Mouse (Mus musculus): ENCODE measurements around the gene Slit3. TPM values are rescaled to one million over a fixed set of nuclear protein-coding genes. Genes with fewer than 3 reads are reported as not detected.

Gene Slit3
- polyA plus RNA-seq, 1 experiment from 2014 or later: 7.4 TPM

- no peak overlapping the region for H3K4me3 ChIP-seq (ENCODE audit: low read depth, low read length)
- H3K27ac ChIP-seq (ENCODE audit: low read depth, low read length): no peak overlapping the region
- no peaks in the 10 kb centered on the region; the same call in 1 of the 2 replicates for H3K4me1 ChIP-seq (replicated peaks; ENCODE audit: control insufficient read depth, insufficient read depth, low read length)
- no peak for DNase-seq (ENCODE audit: low spot score)
- no peak overlapping the region for H3K4me2 ChIP-seq (ENCODE audit: low read depth, low read length, severe bottlenecking)
- H3K9ac ChIP-seq (ENCODE audit: low read length): no peak overlapping the region
- H3K27me3 ChIP-seq (ENCODE audit: control insufficient read depth, insufficient read depth, low read length): no peaks in the 10 kb centered on the region
- 85% methylated on average over 8 of the region's 8 CpGs for WGBS
- no peaks in the 10 kb centered on the region for H3K36me3 ChIP-seq (ENCODE audit: control insufficient read depth, insufficient read depth, low read length)
- H3K9me3 ChIP-seq (ENCODE audit: control insufficient read depth, low read length): no peaks in the 10 kb centered on the region
- no peak for ATAC-seq (replicated peaks; ENCODE audit: low FRiP score)
Measured at GRCm38 (mm10) chr11:35292228-35292747, 171.3 kb downstream of the Slit3 start.

GRCm38 (mm10) chr11:35293197-35293596 lies 172.2 kb downstream of the Slit3 start:
- Histone ChIP-seq H3K27me3 (ENCODE audit: control insufficient read depth, insufficient read depth, low read length) (no peaks in the 10 kb centered on the region), H3K4me2 (ENCODE audit: low read depth, low read length, severe bottlenecking) (no peak overlapping the region), H3K27ac (ENCODE audit: low read depth, low read length) (no peak overlapping the region), H3K4me1 (replicated peaks; ENCODE audit: control insufficient read depth, insufficient read depth, low read length) (no peaks in the 10 kb centered on the region; the same call in 1 of the 2 replicates), H3K9ac (ENCODE audit: low read length) (no peak overlapping the region), H3K36me3 (ENCODE audit: control insufficient read depth, insufficient read depth, low read length) (no peaks in the 10 kb centered on the region), H3K9me3 (ENCODE audit: control insufficient read depth, low read length) (no peaks in the 10 kb centered on the region), H3K4me3 (ENCODE audit: low read depth, low read length) (no peak overlapping the region)
- 87% methylated on average over 5 of the region's 5 CpGs for WGBS
- ATAC-seq (replicated peaks; ENCODE audit: low FRiP score) (no peak), DNase-seq (ENCODE audit: low spot score) (no peak)

- H3K36me3 ChIP-seq (ENCODE audit: control insufficient read depth, insufficient read depth, low read length): no peaks in the 10 kb centered on the region
- no peaks in the 10 kb centered on the region for H3K9me3 ChIP-seq (ENCODE audit: control insufficient read depth, low read length)
- ATAC-seq (replicated peaks; ENCODE audit: low FRiP score) (no peak), DNase-seq (ENCODE audit: low spot score) (no peak)
- H3K27ac ChIP-seq (ENCODE audit: low read depth, low read length): no peak overlapping the region
- no peak overlapping the region for H3K4me3 ChIP-seq (ENCODE audit: low read depth, low read length)
- no peak overlapping the region for H3K4me2 ChIP-seq (ENCODE audit: low read depth, low read length, severe bottlenecking)
- no peaks in the 10 kb centered on the region for H3K27me3 ChIP-seq (ENCODE audit: control insufficient read depth, insufficient read depth, low read length)
- H3K4me1 ChIP-seq (replicated peaks; ENCODE audit: control insufficient read depth, insufficient read depth, low read length): no peaks in the 10 kb centered on the region; the same call in 1 of the 2 replicates
- no peak overlapping the region for H3K9ac ChIP-seq (ENCODE audit: low read length)
- 56% methylated on average over 7 of the region's 7 CpGs for WGBS
Measured at GRCm38 (mm10) chr11:35294670-35295069, 173.6 kb downstream of the Slit3 start.

DNA sequence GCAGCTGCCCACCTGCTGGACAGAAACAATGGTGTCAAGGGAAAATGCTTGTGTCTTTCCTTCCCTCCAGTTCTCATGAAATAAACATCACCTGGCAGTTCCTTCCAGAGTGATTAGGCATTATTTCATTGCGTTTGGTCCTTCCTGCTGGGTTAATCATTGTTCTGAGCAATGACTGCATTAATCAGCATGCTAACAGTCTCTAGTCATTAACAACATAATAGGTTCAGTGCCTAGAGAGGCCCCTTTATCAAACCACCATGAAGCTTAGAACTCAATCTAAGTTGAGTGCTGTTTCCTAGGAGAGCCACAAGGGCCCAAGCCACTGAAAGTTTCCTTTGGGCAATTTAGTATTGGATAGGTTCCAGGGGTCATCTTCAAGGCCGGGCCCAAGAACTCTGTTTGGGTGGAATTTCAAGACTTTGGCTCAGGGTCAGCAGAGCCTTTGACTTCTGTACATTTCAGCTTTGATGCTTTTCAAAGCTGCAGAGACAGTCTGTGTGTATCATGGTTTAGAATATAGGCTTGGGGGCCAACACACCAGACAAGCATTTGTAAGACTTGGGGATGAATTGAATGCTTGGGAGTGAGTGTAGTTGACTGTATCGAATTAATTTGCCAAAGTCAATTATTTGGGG lies 174.3 kb downstream of the Slit3 start:
- H3K27ac ChIP-seq (ENCODE audit: low read depth, low read length): no peak overlapping the region
- no peak overlapping the region for H3K9ac ChIP-seq (ENCODE audit: low read length)
- H3K4me2 ChIP-seq (ENCODE audit: low read depth, low read length, severe bottlenecking): no peak overlapping the region
- no peaks in the 10 kb centered on the region for H3K36me3 ChIP-seq (ENCODE audit: control insufficient read depth, insufficient read depth, low read length)
- H3K4me1 ChIP-seq (replicated peaks; ENCODE audit: control insufficient read depth, insufficient read depth, low read length): no peaks in the 10 kb centered on the region; the same call in 1 of the 2 replicates
- no peak overlapping the region for H3K4me3 ChIP-seq (ENCODE audit: low read depth, low read length)
- WGBS: 42% methylated on average over 3 of the region's 3 CpGs
- no peak for DNase-seq (ENCODE audit: low spot score)
- no peak for ATAC-seq (replicated peaks; ENCODE audit: low FRiP score)
- H3K9me3 ChIP-seq (ENCODE audit: control insufficient read depth, low read length): no peaks in the 10 kb centered on the region
- H3K27me3 ChIP-seq (ENCODE audit: control insufficient read depth, insufficient read depth, low read length): no peaks in the 10 kb centered on the region

DNA sequence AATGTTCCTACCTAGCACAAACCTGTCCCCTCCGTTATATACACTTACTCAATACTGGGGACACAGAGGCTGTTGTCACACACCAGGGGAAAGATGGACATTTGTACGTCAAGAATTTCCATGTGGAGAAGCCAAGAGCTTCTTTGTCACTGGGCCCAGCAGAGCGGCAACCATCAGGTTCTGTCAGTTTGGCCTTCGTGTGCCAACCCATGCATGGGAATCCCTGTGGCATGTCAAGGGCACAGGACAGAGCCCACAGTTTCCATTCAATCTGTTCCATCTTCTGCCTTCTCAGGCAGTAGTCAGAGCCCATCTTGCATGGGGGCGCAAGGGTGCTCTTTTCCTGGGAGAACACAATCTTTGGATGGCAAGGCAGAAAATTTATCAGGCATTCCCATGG lies 175.8 kb downstream of the Slit3 start:
- no peak overlapping the region for H3K4me3 ChIP-seq (ENCODE audit: low read depth, low read length)
- H3K27me3 ChIP-seq (ENCODE audit: control insufficient read depth, insufficient read depth, low read length): no peaks in the 10 kb centered on the region
- no peaks in the 10 kb centered on the region; the same call in 1 of the 2 replicates for H3K4me1 ChIP-seq (replicated peaks; ENCODE audit: control insufficient read depth, insufficient read depth, low read length)
- no peaks in the 10 kb centered on the region for H3K9me3 ChIP-seq (ENCODE audit: control insufficient read depth, low read length)
- DNase-seq (ENCODE audit: low spot score) (no peak), ATAC-seq (replicated peaks; ENCODE audit: low FRiP score) (no peak)
- WGBS: 94% methylated on average over 5 of the region's 5 CpGs
- H3K9ac ChIP-seq (ENCODE audit: low read length): no peak overlapping the region
- no peak overlapping the region for H3K27ac ChIP-seq (ENCODE audit: low read depth, low read length)
- H3K36me3 ChIP-seq (ENCODE audit: control insufficient read depth, insufficient read depth, low read length): no peaks in the 10 kb centered on the region
- H3K4me2 ChIP-seq (ENCODE audit: low read depth, low read length, severe bottlenecking): no peak overlapping the region

GRCm38 (mm10) chr11:35297319-35297718 lies 176.3 kb downstream of the Slit3 start:
- WGBS: 82% methylated on average over 5 of the region's 5 CpGs
- no peaks in the 10 kb centered on the region for H3K27me3 ChIP-seq (ENCODE audit: control insufficient read depth, insufficient read depth, low read length)
- no peak overlapping the region for H3K4me2 ChIP-seq (ENCODE audit: low read depth, low read length, severe bottlenecking)
- H3K36me3 ChIP-seq (ENCODE audit: control insufficient read depth, insufficient read depth, low read length): no peaks in the 10 kb centered on the region
- H3K9ac ChIP-seq (ENCODE audit: low read length): no peak overlapping the region
- no peak overlapping the region for H3K27ac ChIP-seq (ENCODE audit: low read depth, low read length)
- no peaks in the 10 kb centered on the region; the same call in 1 of the 2 replicates for H3K4me1 ChIP-seq (replicated peaks; ENCODE audit: control insufficient read depth, insufficient read depth, low read length)
- ATAC-seq (replicated peaks; ENCODE audit: low FRiP score): no peak
- no peak overlapping the region for H3K4me3 ChIP-seq (ENCODE audit: low read depth, low read length)
- H3K9me3 ChIP-seq (ENCODE audit: control insufficient read depth, low read length): no peaks in the 10 kb centered on the region
- DNase-seq (ENCODE audit: low spot score): no peak

GRCm38 (mm10) chr11:35298526-35298925 lies 177.5 kb downstream of the Slit3 start:
- Histone ChIP-seq H3K4me1 (replicated peaks; ENCODE audit: control insufficient read depth, insufficient read depth, low read length) (no peaks in the 10 kb centered on the region; the same call in 1 of the 2 replicates), H3K4me3 (ENCODE audit: low read depth, low read length) (no peak overlapping the region), H3K27me3 (ENCODE audit: control insufficient read depth, insufficient read depth, low read length) (no peaks in the 10 kb centered on the region), H3K4me2 (ENCODE audit: low read depth, low read length, severe bottlenecking) (no peak overlapping the region), H3K27ac (ENCODE audit: low read depth, low read length) (no peak overlapping the region), H3K36me3 (ENCODE audit: control insufficient read depth, insufficient read depth, low read length) (no peaks in the 10 kb centered on the region), H3K9me3 (ENCODE audit: control insufficient read depth, low read length) (no peaks in the 10 kb centered on the region), H3K9ac (ENCODE audit: low read length) (no peak overlapping the region)
- DNase-seq (ENCODE audit: low spot score): no peak
- 91% methylated on average over 2 of the region's 2 CpGs for WGBS
- ATAC-seq (replicated peaks; ENCODE audit: low FRiP score): no peak

GRCm38 (mm10) chr11:35299857-35300375 lies 178.9 kb downstream of the Slit3 start:
- Histone ChIP-seq H3K4me1 (replicated peaks; ENCODE audit: control insufficient read depth, insufficient read depth, low read length) (no peaks in the 10 kb centered on the region; the same call in 1 of the 2 replicates), H3K27me3 (ENCODE audit: control insufficient read depth, insufficient read depth, low read length) (no peaks in the 10 kb centered on the region), H3K9me3 (ENCODE audit: control insufficient read depth, low read length) (no peaks in the 10 kb centered on the region), H3K4me2 (ENCODE audit: low read depth, low read length, severe bottlenecking) (no peak overlapping the region), H3K4me3 (ENCODE audit: low read depth, low read length) (no peak overlapping the region), H3K9ac (ENCODE audit: low read length) (no peak overlapping the region), H3K27ac (ENCODE audit: low read depth, low read length) (no peak overlapping the region), H3K36me3 (ENCODE audit: control insufficient read depth, insufficient read depth, low read length) (no peaks in the 10 kb centered on the region)
- 69% methylated on average over 7 of the region's 7 CpGs for WGBS
- ATAC-seq (replicated peaks; ENCODE audit: low FRiP score): no peak
- DNase-seq (ENCODE audit: low spot score): no peak

DNA sequence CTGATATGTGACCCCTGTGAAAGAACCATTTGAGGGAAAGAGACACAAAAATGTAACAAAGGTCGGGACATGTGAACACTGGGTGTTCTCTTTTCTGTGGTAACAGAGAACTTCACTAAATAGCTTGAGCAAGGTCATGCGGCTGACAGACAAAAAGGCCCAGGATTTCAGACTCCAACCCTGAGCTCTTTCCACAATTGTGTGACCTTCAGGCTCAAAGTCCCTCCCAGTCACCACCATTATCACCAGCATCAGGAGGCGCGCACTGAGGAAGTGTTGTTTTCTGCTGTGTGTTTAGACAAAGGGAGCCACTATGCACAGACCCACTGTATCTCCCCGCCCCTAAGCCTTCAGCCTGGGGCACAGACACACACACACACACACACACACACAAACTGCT lies 181.2 kb downstream of the Slit3 start:
- Histone ChIP-seq H3K4me3 (ENCODE audit: low read depth, low read length) (no peak overlapping the region), H3K36me3 (ENCODE audit: control insufficient read depth, insufficient read depth, low read length) (no peaks in the 10 kb centered on the region), H3K4me2 (ENCODE audit: low read depth, low read length, severe bottlenecking) (no peak overlapping the region), H3K9ac (ENCODE audit: low read length) (no peak overlapping the region), H3K9me3 (ENCODE audit: control insufficient read depth, low read length) (no peaks in the 10 kb centered on the region), H3K27me3 (ENCODE audit: control insufficient read depth, insufficient read depth, low read length) (no peaks in the 10 kb centered on the region), H3K27ac (ENCODE audit: low read depth, low read length) (no peak overlapping the region), H3K4me1 (replicated peaks; ENCODE audit: control insufficient read depth, insufficient read depth, low read length) (no peaks in the 10 kb centered on the region)
- DNase-seq (ENCODE audit: low spot score) (no peak), ATAC-seq (replicated peaks; ENCODE audit: low FRiP score) (no peak)
- 84% methylated on average over 5 of the region's 5 CpGs for WGBS
